Mouse (Mus musculus) right cerebral cortex, postnatal 4 days (tissue): ENCODE results near the gene Olfr221.

Source experiments
- DNase-seq: peaks from one replicate; pipeline ENCODE4 v3.0.0-alpha.2; 2022

Gene Olfr221

GRCm38 (mm10) chr14:52019051-52019589 lies 23.1 kb downstream of the Olfr221 start:
- DNase-seq, result no peak

- DNase-seq, result no peak
Measured at GRCm38 (mm10) chr14:52018248-52019050, 23.8 kb downstream of the Olfr221 start.

- no peak for DNase-seq
Measured at GRCm38 (mm10) chr14:52017662-52018061, 24.6 kb downstream of the Olfr221 start.

GRCm38 (mm10) chr14:52016625-52017405 lies 25.4 kb downstream of the Olfr221 start:
- no peak for DNase-seq

GRCm38 (mm10) chr14:52015445-52016100 lies 26.7 kb downstream of the Olfr221 start, which contains the start of gene Tmem253:
Gene Tmem253 (plus strand): TSS chr14:52015658.
- DNase-seq, result no peak

- DNase-seq, result peak; percentile 59
Measured at GRCm38 (mm10) chr14:52014761-52015311, 27.4 kb downstream of the Olfr221 start.

- DNase-seq, result no peak
Measured at GRCm38 (mm10) chr14:52014271-52014760, 27.9 kb downstream of the Olfr221 start.

- DNase-seq, result peak; percentile 46
Measured at GRCm38 (mm10) chr14:52013771-52014219, 28.5 kb downstream of the Olfr221 start.

GRCm38 (mm10) chr14:52013021-52013610 lies 29.1 kb downstream of the Olfr221 start:
- DNase-seq, result no peak

GRCm38 (mm10) chr14:52012553-52012952 lies 29.7 kb downstream of the Olfr221 start:
- DNase-seq, result no peak

- no peak for DNase-seq
Measured at GRCm38 (mm10) chr14:52012085-52012484, 30.2 kb downstream of the Olfr221 start.

- no peak for DNase-seq
Measured at GRCm38 (mm10) chr14:52011683-52012082, 30.6 kb downstream of the Olfr221 start.

GRCm38 (mm10) chr14:52010446-52011111 lies 31.7 kb downstream of the Olfr221 start:
- peak; percentile 71 for DNase-seq

- DNase-seq, result no peak
Measured at GRCm38 (mm10) chr14:52009841-52010240, 32.4 kb downstream of the Olfr221 start.

GRCm38 (mm10) chr14:52009361-52009760 lies 32.9 kb downstream of the Olfr221 start:
- no peak for DNase-seq

GRCm38 (mm10) chr14:52008321-52009203 lies 33.7 kb downstream of the Olfr221 start:
- DNase-seq, result peak; percentile 96

GRCm38 (mm10) chr14:52006771-52007170 lies 35.5 kb downstream of the Olfr221 start:
- DNase-seq, result no peak

- DNase-seq, result no peak
Measured at GRCm38 (mm10) chr14:52006241-52006640, 36.0 kb downstream of the Olfr221 start.

GRCm38 (mm10) chr14:52005616-52006015 lies 36.6 kb downstream of the Olfr221 start:
- DNase-seq, result no peak

- DNase-seq, result no peak
Measured at GRCm38 (mm10) chr14:52005141-52005540, 37.1 kb downstream of the Olfr221 start.
